Mouse (Mus musculus): ENCODE results near the gene Rpn2.

Rpn2 gene

DNA sequence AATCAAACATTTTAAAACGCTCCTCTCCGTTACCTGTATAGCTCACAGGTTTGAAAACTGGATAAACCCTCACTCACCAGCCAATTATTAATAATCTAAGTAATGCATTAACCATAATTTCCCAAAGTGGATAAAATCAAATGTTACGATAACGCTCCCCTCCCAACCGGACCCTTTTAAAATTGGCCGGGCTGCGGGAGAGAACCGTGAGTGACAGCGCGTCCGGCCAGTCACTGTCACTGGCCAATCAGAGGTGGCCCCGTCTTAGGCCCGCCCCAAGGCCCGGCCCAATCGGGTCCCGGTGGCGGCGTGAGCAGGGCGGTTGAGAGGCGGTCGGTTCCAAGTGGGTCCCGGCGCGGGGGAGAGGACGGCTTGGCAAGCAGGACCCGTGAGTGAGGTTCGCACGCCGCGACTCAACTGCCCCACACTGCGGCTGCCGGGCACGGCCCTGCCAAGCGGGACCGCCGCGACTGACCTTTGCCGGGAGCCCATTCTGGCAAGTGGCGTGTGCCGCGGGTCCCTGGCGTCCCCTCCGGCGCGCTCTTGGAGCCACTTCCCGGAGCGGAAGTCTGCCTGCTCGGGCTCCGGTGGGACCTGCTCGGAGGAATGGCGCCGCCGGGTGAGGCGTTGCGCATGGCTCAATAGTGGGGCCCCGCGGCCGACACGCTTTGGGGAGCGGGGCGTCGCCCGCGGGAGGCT is at the start of gene Rpn2:
Rpn2 (plus strand) TSS at position 301 of the 699 bp plus-strand sequence.
- peak; percentile 94 to 96 for DNase-seq (ENCODE audit: low spot score in 2 of 2)

GRCm38 (mm10) chr2:157235946-157236345 is 42.9 kb upstream of the Rpn2 start:
- DNase-seq (ENCODE audit: low spot score in 2 of 2), result no peak

DNA sequence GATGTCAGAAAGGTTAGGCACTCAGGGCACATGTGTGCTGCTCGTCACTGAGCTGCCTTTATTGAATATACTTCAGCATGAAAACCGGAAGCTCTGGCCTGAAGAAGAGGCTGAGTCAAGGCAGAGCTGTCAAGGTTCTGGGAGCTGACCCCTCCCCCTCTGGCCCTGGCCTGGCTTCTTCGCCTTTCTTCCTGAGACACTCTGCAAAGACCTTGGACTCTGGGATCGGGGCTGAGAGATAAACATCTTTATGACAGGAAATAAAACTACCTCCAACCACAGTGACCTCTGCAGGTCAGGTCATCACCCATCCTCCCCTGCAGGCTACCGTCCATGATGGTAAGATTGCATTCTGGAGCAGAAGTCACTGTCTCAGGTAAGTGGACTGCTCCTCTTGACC is 33.8 kb upstream of the Rpn2 start:
- DNase-seq (ENCODE audit: low spot score in 2 of 2), result no peak

DNA sequence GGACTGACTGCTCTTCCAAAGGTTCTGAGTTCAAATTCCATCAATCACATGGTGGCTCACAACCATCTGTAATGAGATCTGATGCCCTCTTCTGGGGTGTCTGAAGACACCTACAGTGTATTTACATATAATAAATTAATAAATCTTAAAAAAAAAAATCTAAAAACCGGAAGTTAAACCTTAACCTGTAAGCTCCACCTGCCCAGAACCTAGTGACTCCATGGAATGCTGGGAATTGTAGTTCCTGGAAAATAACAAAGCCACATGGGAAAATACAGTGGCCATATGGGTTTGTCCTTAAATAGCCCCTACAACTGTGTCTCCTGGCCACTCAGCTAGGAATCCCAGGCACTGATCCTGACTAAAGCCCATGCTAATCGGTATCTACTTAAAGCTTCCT is 33.2 kb upstream of the Rpn2 start:
- no peak for DNase-seq (ENCODE audit: low spot score in 2 of 2)

DNA sequence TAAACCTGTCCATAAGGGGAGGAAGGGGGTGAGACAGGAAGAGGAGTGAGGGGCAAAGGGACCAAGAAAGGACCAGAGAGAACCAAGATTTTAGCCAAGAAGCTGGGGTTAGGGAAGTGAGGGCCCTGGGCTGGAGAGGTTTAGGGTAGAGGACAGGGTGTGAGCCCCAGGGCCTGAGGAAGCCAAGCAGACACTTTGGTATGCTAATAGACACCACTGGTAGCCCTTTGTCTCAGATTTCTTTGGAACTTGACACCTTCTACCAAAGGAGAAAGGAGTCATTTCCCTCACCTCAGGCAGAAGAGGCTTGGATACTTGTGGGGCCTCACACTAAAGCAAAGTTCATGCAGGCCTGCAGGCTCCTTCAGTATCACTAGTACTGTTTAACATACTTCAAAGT is 30.7 kb upstream of the Rpn2 start:
- no peak for DNase-seq (ENCODE audit: low spot score in 2 of 2)

GRCm38 (mm10) chr2:157259720-157260119 is 19.1 kb upstream of the Rpn2 start:
- DNase-seq (ENCODE audit: low spot score in 2 of 2), result peak; percentile 22 to 58

DNA sequence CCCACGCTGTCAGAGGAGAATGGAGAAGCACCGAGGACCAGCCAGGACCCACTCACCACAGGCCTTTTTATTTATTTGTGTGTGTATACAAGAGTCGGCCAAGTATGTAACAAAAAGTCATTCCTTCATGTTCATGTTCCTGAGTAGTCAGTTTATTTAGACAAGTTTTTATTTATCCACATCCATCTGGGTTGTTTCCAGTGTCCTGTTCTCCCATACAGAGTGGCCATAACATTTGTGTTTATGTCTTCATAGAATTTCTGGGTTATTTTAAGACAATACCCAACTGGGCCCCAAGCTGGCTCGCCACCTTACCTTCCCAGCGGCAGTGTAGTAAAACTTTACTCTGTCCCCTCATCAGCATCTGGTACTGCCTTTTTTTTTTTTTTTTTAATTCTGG is 16.9 kb upstream of the Rpn2 start:
- DNase-seq (ENCODE audit: low spot score in 2 of 2), result no peak

DNA sequence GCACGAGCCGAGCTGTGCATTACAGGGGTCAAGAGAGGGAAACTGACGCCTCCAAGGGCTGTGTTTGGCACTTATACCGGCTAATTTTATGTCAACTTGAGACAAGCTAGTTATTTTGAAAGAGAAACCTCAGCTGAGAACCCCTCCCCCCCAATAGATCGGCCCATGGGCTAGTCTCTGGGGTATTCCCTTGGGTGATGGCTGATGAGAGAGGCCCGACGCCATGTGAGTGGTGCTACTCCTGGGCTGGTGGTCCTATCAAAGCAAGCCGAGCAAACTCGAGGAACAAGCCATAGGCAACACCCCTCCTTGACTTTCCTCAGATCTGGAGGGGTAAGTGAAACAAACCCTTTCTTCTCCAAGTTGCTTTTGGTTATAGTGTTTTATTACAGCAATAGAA is 16.3 kb upstream of the Rpn2 start:
- DNase-seq (ENCODE audit: low spot score in 2 of 2), result no peak

DNA sequence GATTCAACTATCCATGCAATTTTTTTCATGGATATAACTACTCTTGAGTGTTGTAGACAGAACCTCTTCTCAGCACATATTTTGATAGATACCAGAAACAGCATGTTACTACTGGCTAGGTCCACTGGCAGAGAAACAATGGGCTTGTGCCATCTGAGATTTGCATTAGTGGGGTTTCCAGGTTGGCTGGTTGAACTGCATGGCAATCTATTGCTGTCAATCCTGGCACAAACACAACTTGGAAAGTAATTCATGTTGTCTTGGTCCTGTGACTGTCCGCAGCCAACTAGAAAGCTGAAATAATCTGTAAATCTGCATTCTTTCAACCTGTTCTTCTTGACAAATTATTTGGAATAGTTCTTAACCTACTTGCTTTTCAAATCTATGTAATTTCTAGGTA is 15.7 kb upstream of the Rpn2 start:
- DNase-seq (ENCODE audit: low spot score in 2 of 2), result no peak

DNA sequence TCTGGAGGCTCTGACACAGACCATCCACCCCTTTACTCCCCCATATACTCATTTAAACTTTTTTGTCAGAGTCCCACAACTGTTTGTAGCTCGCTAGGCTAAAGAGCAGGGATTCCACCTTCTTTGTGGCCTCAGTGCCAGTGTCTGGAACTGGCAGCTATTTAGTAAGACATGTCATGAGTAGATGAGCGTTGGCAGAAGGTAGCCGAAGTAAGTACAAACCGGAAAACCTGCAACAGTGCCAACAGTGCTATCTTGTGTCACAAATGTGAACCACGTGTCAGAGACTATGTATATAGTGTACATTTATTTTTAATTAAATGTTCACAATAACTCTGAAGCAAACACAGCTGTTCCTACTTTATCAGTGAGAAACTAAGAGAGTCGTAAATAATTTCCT is 15.0 kb upstream of the Rpn2 start:
- DNase-seq (ENCODE audit: low spot score in 2 of 2), result no peak

- DNase-seq (ENCODE audit: low spot score in 2 of 2), result no peak
Observed at GRCm38 (mm10) chr2:157279416-157279800, 591 bp downstream of the Rpn2 start, which contains the start of gene Mroh8. TSS of gene Mroh8 (minus strand) at chr2:157279549.

- DNase-seq (ENCODE audit: low spot score in 2 of 2), result no peak
Observed at GRCm38 (mm10) chr2:157283321-157283720, 4.5 kb downstream of the Rpn2 start.

- peak in 1 of 2 experiments; percentile 19 for DNase-seq (ENCODE audit: low spot score in 2 of 2)
Observed at GRCm38 (mm10) chr2:157287542-157287941, 8.7 kb downstream of the Rpn2 start.

GRCm38 (mm10) chr2:157288996-157289395 is 10.2 kb downstream of the Rpn2 start:
- DNase-seq (ENCODE audit: low spot score in 2 of 2), result no peak

DNA sequence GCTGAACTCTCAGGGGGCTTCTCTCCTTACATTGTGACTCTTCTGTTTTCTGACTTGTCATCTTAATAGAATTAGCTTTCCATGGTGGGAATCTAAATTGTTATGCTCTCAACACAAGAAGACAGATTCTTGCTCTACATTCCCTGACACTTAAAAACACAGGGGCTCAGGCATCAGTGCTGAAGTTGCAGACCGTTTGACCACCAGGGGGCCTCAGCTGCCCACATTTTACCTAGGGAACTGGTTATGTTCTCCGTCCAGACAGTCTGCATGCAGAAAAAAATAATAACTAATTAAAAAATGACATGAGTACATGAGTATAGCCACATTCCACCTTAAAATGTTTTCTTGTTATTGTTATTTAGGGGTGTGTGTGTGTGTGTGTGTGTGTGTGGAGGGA is 13.3 kb downstream of the Rpn2 start:
- peak; percentile 30 to 64 for DNase-seq (ENCODE audit: low spot score in 2 of 2)

DNA sequence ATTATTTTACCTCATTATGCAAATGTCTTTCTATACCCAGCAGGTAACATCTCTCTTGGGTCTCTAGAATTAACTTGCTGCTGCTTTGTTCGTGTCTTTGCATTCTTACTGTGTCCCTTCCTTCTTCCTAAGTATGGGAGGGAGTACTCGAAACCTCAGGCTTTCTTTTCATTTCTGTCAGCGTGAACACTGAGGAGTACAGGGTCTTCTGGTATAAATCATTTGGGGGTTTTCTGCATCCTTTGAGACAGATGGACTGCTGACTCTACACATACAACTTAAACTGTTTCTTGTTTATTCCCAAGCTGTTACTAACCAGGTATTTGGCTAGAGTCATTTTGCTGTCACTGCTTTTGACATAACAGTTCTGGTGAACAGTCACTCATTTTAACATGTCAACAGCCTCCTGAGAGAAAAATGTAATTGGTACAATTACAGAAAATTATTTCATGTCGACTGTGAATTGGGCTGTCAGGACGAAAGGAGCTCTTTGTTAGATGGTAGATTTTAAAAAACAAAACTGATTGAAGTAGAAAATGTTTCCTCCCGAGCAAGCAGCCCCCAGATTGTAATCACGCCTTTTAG is 17.4 kb downstream of the Rpn2 start:
- DNase-seq (ENCODE audit: low spot score in 2 of 2), result no peak

GRCm38 (mm10) chr2:157300051-157300450 is 21.2 kb downstream of the Rpn2 start:
- DNase-seq (ENCODE audit: low spot score in 2 of 2), result no peak

- DNase-seq (ENCODE audit: low spot score in 2 of 2), result no peak
Observed at GRCm38 (mm10) chr2:157303096-157303495, 24.3 kb downstream of the Rpn2 start.

- DNase-seq (ENCODE audit: low spot score in 2 of 2), result no peak
Observed at GRCm38 (mm10) chr2:157306091-157307032, 27.5 kb downstream of the Rpn2 start.

DNA sequence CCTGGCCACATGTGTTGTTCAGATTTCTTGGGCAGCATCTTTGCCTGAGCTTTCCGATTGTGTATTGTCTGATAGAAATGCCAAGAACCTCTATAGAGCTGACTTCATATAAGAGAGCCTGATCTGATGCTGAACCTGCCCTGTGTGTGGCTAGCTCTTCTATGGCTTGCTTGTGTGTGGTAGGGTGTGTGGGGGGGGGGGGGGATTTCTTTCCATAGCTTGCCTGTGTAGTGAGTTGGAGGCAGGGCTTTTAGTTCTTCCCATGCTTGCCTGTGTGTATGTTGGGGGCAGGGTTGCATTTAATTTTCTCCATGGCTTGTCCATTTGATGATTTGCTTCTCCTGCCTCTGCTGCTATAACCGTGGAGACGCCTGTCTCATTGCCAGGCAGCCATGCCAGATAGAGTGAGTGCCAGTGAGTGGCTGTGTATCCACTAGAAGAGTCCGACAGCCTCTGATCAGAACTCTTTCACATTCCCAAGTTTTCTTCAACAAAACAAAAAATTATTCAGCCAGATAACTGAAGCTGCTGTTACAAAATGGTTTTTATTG is 29.0 kb downstream of the Rpn2 start:
- no peak for DNase-seq (ENCODE audit: low spot score in 2 of 2)

DNA sequence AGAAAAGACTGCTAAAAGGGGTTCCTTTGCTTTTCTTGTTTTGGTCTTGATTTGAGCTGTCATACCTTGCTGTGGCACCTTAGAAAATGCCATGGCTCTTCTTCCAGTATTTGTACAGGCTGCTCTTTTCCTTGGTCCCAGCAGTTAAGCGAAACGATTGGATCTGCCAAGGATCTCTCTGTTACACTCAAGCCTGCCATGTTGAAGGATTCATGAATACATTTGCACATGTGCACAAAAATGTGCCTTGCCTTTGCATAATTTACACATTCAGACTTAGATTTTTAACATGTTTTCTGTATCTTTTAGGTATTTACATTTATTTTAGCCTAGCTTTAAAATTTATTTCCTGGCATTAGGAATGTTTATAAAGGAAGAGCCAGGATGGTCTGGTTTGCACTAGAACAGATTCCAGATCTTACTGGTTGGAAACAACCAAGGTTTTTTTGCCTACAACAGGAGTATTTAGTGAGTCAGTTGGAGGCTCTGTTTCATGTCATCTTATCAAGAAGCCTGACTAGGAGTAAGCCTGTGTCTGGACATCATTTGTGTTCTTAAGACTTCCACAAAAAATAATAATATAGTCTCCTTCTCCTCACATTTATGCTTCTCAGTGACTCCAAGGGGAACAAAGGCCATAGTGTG is 29.6 kb downstream of the Rpn2 start:
- DNase-seq (ENCODE audit: low spot score in 2 of 2), result no peak

- no peak for DNase-seq (ENCODE audit: low spot score in 2 of 2)
Observed at GRCm38 (mm10) chr2:157309611-157310010, 30.8 kb downstream of the Rpn2 start.
